Mouse (Mus musculus): ENCODE results near the gene Nanp. TPM values are rescaled to one million over a fixed set of nuclear protein-coding genes. Genes with fewer than 3 reads are reported as not detected.
A peak's percentile ranks its signal among the peaks of the same experiment; 100 is the strongest.

Nanp gene
- polyA plus RNA-seq, 1 experiment, result 12.7 TPM

GRCm38 (mm10) chr2:151009515-151010085 lies 29.6 kb downstream of the Nanp start:
- DNase-seq (ENCODE audit: low read depth), result no peak
- TF ChIP-seq CTCF (IDR thresholded peaks at IDR 0.05; ENCODE audit: borderline replicate concordance, extremely low read depth, insufficient read depth, insufficient read length), result no peak
- TF ChIP-seq POLR2A (IDR thresholded peaks at IDR 0.05; ENCODE audit: borderline replicate concordance, extremely low read depth, insufficient read depth, insufficient read length, poor library complexity, severe bottlenecking), result no peak

- TF ChIP-seq CTCF (IDR thresholded peaks at IDR 0.05; ENCODE audit: borderline replicate concordance, extremely low read depth, insufficient read depth, insufficient read length), result no peak
- TF ChIP-seq POLR2A (IDR thresholded peaks at IDR 0.05; ENCODE audit: borderline replicate concordance, extremely low read depth, insufficient read depth, insufficient read length, poor library complexity, severe bottlenecking), result peak; percentile 81
- DNase-seq (ENCODE audit: low read depth), result peak; percentile 90
These were observed 30.2 kb downstream of the Nanp start for GRCm38 (mm10) chr2:151008939-151009509.

DNA sequence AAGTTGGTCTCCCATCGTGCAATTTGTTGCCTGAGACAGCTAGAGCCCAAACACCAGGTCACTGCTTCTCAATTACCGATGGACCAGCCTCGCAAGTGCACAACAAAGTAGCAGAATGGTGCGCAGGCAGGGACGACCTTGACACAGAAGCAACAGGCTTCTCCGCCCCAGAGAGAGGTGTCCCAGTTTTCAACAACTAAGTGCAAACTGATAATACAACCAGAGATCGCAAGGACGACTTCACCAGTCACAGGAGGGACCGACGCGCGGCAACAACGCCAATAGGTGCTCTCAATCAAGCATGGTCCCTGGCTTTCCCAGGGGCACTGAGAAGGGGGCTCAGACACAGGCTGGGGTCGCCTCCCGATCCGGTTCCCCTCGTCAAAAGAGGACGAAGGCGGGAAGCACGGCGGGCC lies 30.7 kb downstream of the Nanp start:
- no peak for TF ChIP-seq CTCF (IDR thresholded peaks at IDR 0.05; ENCODE audit: borderline replicate concordance, extremely low read depth, insufficient read depth, insufficient read length)
- no peak for TF ChIP-seq POLR2A (IDR thresholded peaks at IDR 0.05; ENCODE audit: borderline replicate concordance, extremely low read depth, insufficient read depth, insufficient read length, poor library complexity, severe bottlenecking)
- DNase-seq (ENCODE audit: low read depth), result no peak

DNA sequence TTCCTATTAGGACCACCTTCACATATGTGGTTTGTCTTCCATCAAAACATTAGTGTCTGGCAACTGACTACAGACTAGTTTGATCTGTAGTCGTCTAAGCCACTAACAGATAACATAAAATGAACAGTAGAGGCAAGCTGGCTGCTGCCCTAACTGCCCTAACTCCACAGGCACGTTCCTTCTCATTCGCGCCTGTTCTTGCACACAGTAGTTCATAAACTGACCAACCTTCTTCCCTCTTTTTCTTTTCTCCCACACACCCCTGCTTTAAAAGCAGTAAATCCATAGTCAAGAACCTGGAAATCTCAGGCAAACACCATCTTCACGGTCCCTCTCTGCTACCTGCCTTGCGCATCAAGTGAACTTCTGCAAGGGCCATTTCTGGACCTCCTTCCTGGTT lies 31.2 kb downstream of the Nanp start:
- TF ChIP-seq CTCF (IDR thresholded peaks at IDR 0.05; ENCODE audit: borderline replicate concordance, extremely low read depth, insufficient read depth, insufficient read length) (no peak), POLR2A (IDR thresholded peaks at IDR 0.05; ENCODE audit: borderline replicate concordance, extremely low read depth, insufficient read depth, insufficient read length, poor library complexity, severe bottlenecking) (no peak)
- peak; percentile 4 for DNase-seq (ENCODE audit: low read depth)

- TF ChIP-seq POLR2A (IDR thresholded peaks at IDR 0.05; ENCODE audit: borderline replicate concordance, extremely low read depth, insufficient read depth, insufficient read length, poor library complexity, severe bottlenecking), result no peak
- TF ChIP-seq CTCF (IDR thresholded peaks at IDR 0.05; ENCODE audit: borderline replicate concordance, extremely low read depth, insufficient read depth, insufficient read length), result no peak
- DNase-seq (ENCODE audit: low read depth), result no peak
These were observed 32.8 kb downstream of the Nanp start for GRCm38 (mm10) chr2:151006281-151006945.

GRCm38 (mm10) chr2:151004390-151004789 lies 34.8 kb downstream of the Nanp start:
- no peak for DNase-seq (ENCODE audit: low read depth)
- TF ChIP-seq POLR2A (IDR thresholded peaks at IDR 0.05; ENCODE audit: borderline replicate concordance, extremely low read depth, insufficient read depth, insufficient read length, poor library complexity, severe bottlenecking) (no peak), CTCF (IDR thresholded peaks at IDR 0.05; ENCODE audit: borderline replicate concordance, extremely low read depth, insufficient read depth, insufficient read length) (no peak)

DNA sequence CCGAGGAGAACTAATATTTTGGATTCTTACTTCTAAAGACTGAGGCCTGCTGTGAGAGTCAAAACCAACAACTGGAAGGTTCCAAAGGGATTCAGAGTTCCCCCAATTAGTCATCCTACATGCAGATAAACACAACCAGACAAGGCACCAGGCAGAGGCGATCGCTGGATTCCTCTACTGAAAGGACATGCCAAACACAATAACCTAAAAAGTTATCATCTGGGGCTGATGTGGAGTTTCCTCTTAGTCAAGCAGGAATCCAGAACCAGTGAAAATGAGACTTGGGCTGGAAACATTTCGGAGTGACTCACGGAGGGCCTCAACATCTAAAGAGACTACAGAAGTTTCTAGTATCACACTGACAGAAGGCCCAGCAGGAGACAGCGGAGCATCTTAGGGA lies 35.4 kb downstream of the Nanp start:
- DNase-seq (ENCODE audit: low read depth), result no peak
- TF ChIP-seq POLR2A (IDR thresholded peaks at IDR 0.05; ENCODE audit: borderline replicate concordance, extremely low read depth, insufficient read depth, insufficient read length, poor library complexity, severe bottlenecking) (no peak), CTCF (IDR thresholded peaks at IDR 0.05; ENCODE audit: borderline replicate concordance, extremely low read depth, insufficient read depth, insufficient read length) (no peak)

- TF ChIP-seq CTCF (IDR thresholded peaks at IDR 0.05; ENCODE audit: borderline replicate concordance, extremely low read depth, insufficient read depth, insufficient read length) (no peak), POLR2A (IDR thresholded peaks at IDR 0.05; ENCODE audit: borderline replicate concordance, extremely low read depth, insufficient read depth, insufficient read length, poor library complexity, severe bottlenecking) (no peak)
These were observed 37.5 kb downstream of the Nanp start for GRCm38 (mm10) chr2:151001619-151002175.

DNA sequence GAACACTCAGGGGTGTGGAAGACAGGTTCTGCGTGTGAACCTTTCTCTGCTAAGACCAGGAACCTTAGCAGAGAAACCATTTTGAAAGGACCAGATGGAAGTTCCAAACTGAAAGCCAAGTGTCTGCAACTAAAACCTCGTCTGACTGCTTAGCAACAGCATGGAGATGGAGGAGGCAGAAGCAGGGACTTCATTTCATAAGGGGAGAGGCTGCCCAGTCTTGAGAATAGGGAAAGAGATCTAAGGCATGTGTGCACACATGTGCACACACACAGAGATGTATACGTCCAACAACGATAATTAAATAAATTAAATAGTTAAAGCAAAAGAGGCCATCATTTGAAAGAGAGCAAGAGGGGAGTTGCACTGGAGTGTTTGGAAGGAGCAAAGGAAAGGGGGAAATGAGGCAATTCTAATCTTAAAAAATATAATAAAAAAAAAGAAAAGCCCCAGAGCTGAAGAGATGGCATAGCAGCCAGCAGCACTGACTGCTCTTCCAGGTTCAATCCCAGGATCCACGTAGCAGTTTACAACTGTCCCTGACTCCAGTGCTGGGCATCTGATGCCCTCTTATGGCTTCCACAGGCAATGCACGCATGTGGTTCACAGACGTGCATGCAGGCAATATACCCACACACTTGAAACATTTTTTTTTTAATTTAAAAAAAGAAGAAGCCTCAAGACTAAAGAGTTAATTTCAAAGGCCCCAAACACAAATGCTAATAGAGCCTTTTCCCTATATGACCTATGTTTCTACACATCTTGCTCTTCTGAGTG lies 38.6 kb downstream of the Nanp start:
- TF ChIP-seq POLR2A (IDR thresholded peaks at IDR 0.05; ENCODE audit: borderline replicate concordance, extremely low read depth, insufficient read depth, insufficient read length, poor library complexity, severe bottlenecking) (no peak), CTCF (IDR thresholded peaks at IDR 0.05; ENCODE audit: borderline replicate concordance, extremely low read depth, insufficient read depth, insufficient read length) (peak; percentile 77)
- DNase-seq (ENCODE audit: low read depth), result peak; percentile 82

More at GRCm38 (mm10) chr2:151001619-151002175, 37.5 kb downstream of the Nanp start:
- no peak for DNase-seq (ENCODE audit: low read depth)

DNA sequence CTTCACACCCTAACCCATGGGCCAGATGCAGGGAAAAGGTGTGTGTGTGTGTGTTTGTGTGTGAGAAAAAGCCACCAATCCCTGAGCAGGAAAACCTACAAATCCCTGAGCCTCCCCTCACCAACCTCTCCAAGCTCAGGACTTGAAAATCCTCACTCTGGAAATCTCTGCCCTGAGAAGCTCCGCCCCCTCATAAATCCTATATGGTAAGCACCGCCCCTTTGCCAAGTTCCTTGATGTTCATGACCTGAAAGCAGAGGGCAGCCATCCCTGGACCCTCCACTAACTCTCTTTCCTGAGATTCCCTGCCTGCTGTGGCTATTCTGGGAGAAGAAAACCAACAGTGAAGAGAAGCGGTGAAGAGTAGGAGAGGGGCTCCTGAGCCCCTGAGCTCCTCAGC lies 40.2 kb downstream of the Nanp start:
- DNase-seq (ENCODE audit: low read depth), result no peak
- TF ChIP-seq POLR2A (IDR thresholded peaks at IDR 0.05; ENCODE audit: borderline replicate concordance, extremely low read depth, insufficient read depth, insufficient read length, poor library complexity, severe bottlenecking) (no peak), CTCF (IDR thresholded peaks at IDR 0.05; ENCODE audit: borderline replicate concordance, extremely low read depth, insufficient read depth, insufficient read length) (no peak)

DNA sequence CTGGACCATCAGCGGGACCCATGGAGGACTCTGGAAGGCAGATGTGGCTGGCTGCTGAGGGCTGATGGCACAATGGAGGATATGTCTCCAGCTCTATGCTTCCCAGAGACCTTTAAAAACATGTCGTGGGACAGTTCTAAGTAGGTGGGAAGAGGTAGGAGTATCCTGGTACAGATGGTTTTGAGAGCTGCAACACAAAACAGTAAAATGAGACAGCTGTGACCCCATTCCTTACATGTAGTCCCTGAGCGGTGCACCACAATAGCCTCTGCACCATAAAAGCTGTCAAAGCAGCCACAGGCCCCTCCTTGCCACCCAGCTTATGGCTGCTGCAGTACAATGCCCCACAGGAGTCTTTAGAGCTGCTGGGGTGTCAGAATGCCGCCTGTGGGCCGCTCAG lies 41.6 kb downstream of the Nanp start:
- TF ChIP-seq POLR2A (IDR thresholded peaks at IDR 0.05; ENCODE audit: borderline replicate concordance, extremely low read depth, insufficient read depth, insufficient read length, poor library complexity, severe bottlenecking) (no peak), CTCF (IDR thresholded peaks at IDR 0.05; ENCODE audit: borderline replicate concordance, extremely low read depth, insufficient read depth, insufficient read length) (no peak)
- DNase-seq (ENCODE audit: low read depth), result no peak

Data from brain, embryonic 14.5 days (tissue).